Mouse (Mus musculus) B cell, adult 2 months (primary cell): ENCODE results near the gene Rprml.
A peak's percentile ranks its signal among the peaks of the same experiment; 100 is the strongest.

Experiments
- DNase-seq, 2 experiments: peaks; one replicate each; pipeline ENCODE4 v3.0.0; 2022

The Rprml gene

DNA sequence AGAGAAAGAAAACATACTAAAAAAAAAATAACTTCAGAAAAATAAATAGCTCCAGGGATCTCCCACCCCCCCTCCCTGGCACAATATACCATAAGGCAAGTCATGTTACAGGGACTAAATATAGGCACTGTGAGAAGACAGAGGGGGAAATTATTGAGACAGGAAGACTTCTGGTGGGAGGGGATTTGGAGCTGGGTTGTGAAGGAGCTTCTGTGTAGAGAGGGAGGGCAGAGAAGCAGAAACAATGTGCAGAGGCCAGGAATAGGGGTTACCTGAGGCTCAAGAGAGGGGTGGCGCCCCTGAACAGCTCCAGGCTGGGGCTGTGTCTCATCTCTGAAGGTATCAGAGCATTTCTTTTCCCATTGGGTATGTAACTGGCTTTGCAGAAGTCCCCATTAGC, 16.3 kb downstream of the Rprml start:
- no peak for DNase-seq

DNA sequence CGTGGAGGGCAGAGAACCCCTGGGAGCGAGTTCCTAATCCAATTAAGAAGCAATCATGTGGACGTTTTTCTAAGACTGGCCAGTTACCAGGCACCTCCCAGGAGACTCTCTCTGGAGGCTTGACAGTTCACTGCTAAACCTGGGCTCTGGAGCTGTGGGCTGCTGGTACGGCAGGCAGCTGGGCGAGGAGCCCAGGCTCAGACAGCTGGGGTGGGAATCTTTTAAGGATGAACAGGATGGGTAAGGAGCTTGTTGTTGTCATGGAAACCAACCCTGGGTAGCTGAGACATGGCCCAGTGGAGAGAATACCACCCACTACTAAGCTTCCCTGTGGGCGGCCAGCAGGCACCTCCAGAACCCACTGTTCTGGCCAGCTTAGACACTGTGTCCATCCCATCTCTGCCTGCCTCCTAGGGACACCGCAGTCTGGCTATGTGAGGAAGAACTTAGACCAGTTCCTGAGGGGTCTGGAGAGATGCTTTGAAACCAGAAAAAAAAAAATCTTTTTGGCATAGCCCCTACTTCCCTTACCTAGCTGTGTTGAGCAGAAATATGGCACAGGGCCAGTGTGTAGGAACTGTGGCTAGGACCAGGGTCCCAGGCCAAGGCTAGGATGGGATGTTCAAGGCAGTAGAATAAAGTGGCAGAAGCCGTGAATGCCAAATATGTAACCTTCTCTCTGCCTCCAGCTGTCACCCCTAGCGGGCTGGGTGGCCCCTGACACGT, 17.0 kb downstream of the Rprml start:
- DNase-seq: no peak

DNA sequence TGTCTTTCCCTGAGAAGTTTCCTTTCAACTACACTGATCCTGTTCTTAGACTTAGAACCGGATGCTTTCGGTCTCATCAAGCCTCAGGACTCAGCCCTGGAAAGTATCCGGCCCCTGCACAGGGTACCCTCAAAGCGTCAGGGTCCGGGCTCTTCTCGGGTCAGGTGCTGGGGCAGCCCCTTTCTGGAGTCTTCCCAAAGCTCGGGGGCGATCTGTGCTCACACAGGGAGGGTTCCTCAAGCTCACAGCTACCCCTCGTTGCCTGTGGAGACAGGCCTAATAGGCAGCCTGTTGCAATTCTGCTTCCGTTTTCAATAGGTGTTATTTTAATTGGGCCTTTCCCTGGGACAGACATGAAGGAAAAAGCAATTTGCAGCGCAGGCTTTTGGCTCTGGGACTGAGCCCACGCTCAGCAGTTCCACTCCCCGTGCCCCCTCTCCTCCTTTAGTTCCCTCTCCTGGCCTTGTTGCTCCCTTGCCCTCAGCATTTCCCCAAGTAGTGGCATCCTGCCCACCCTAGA, 17.6 kb downstream of the Rprml start:
- DNase-seq: no peak

DNA sequence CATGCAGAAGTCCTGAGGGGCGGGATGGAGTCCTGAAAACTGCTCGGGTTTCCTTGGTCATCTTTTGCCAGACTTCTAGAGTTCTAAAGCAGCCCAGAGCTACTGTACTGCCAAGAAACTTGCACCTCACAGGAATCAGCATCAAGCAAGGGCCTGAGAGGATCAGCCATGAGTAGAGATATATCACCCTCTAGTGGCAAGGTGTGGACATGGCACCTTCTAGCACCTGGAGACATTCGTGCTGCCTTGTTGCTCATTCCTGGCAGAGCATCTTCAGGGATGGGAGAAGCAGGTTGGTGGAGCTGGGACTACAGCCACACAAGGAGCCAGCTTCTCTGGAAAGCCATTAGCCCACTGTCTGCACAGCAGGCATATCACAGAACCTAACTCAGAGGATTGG, 26.2 kb downstream of the Rprml start:
- DNase-seq: peak; percentile 67 to 70

DNA sequence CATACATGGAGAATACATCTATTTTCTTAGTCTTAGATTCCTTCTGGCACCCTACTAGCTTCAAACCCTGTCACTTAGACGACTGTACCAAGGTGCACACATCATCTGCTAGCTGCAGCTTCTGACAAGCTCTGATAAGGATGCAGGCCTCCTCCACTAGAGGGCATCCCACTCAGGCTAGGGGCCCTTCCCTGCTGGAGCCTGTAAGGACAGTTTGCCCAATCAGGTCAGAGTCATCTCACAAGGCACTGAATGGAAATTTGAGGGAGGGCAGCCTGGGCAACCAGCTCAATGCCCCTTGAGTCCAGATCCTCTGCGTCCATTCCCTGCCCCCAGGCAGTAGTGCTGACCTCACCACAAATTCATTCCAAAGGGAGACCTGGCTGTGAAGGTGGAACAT, 27.7 kb downstream of the Rprml start:
- DNase-seq: peak; percentile 52 to 61

DNA sequence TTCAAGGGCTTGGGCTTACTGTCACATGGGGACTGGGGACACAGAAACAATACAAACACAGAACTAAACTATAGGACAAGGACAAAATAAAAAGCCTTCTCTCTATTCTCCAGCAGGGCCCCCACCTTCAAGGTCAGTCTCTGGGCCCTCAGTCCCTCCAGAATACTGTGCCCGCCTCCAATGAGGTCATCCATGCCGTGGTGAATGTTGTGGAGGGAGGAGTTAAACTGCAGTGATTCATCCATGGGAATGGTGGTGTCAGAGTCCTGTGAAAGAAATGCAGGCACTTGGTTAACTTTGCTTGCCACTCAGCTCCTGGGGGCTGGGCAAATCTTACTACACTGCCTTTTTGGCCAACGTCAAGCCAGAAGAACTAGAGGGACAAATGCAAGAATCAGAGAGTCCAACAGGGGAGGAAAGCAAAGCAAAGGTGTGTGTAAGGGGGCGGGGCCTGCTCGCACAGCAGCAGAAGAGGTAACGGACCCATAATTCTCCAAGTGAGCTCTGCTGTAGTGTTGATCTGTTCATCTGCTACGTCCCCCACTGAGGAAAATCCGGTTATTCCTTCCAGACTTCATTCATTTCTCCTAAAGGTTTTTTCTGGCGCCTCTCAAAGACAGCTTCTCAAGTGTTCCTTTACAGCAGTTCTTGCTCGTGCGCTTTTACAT, 34.4 kb downstream of the Rprml start:
- no peak for DNase-seq

DNA sequence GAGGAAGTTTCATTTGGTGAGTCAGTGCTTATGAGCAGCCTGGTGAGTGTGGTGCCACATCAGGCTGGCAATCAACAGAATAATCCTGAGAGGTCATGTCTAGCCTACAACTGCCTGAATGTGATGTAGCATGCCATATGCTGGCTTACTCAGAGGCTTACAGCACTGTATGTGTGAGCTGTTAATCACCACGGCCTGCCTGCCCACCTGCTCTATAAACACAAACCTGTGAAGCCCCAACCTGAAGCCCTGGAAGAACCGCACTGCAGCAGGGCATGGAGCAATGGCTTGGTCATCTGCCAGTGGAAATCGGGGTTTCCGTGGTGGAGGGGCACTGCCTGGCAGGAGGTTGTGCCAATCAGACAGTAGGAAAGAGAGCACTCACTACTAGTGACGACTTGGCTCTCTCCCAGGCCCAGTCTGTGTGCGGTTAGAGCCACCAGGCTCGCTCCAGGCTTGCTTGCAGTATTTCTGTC, 35.9 kb downstream of the Rprml start:
- DNase-seq: no peak

DNA sequence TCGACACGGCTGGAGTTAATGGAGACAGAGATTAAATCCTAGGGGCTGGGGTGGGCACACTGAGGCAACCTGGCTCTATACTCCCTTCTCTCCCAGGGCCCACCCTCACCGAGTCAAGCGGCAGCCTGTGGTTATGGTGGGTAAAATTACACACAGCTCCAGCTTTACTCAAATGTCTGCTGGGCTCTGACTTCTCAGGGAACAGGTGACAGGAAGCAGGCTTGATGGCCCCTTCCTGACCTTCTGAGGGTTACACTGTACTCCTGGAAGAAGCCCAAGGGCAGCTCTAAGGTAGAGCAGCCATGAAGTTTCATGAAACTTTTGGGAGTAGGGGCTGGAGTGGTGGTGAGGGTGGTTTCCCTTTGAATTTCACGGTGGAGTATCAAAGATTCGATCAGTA, 37.3 kb downstream of the Rprml start:
- no peak for DNase-seq

DNA sequence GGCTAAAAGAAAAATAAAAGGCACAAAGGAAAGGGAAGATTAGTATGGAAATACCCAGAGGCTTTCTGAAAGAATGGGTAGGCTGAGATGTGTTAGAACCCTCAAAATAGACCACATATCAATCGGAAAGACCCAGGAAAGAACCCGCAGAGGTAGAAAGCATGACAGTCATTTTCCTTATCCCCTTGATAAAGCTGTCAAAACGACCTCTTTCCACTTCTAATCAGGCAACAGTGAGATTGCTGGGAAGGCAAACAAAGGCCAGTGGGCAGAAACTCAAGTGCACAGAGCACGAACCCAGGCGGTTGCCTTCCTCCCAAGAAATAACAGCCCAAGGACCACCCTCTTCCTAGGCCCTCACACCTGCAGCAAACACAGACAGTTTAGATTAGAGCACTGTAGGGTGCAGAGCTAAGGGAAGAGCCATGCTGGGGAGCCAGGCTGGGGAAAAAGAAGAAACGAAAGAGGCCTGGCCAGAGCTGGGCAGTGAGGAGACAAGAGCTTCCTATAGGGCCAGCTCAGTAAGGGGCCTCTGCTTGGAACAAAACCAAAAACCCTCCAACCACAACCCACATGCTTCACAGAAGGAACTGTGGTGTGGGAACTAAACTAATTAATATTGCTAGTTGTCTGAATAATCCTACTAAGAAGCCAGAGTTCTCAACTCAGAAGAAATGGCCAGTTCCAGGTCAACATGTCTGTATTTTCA, 39.1 kb downstream of the Rprml start:
- DNase-seq: no peak

DNA sequence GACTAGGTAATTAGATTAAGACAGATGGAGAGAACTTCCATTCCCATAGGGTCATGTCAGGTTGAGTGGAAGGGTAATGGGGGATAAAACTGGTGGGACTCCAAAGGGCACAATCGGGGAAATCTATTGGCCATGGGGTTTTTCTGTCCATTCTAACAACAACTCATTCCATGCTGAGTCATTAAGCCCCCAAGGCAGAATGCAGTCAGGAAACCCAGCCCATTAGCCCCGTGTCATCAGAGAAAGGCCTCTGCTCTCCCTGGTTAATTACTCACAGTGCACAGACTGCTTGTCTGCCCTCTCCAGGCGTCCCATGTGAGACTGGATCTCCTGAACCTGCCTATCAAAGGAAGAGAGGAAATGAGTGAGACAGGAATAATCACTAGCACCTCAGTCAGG, 39.6 kb downstream of the Rprml start:
- DNase-seq: no peak

DNA sequence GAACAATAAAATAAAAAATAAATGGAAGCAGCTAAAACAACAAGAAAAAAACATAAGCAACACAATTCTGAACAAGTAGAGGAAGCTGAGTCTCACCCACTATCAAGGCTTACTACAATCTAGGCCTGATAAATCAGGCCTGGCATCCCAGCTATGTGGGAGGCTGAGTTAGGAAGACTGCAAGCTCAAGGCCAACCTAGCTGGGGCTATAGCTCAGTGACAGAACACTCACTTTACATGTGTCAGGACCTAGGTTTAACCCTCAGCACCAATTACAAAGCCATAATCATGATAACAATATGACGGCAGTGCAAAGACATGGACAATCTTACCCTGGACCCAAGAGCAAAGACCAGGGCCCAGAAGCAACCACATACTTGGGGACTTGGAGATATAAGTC, 41.7 kb downstream of the Rprml start:
- DNase-seq: no peak

DNA sequence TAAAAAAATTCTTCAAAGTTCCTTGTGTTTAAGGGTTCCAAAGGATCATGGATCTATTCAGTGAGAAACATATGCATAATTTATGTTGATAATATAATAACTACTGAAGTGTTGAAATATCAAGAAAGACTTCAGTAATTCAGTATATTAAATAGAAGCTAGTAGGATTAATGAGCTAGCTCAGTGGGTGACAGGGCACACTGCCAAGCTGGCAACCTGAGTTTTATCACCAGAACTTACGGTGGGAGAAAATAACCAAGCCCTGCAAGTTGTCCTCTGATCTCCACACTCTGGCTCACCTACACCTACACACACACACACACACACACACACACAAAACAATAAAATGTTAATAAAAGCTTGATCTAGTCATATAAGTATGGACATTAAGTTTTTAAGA, 43.9 kb downstream of the Rprml start:
- DNase-seq: no peak

DNA sequence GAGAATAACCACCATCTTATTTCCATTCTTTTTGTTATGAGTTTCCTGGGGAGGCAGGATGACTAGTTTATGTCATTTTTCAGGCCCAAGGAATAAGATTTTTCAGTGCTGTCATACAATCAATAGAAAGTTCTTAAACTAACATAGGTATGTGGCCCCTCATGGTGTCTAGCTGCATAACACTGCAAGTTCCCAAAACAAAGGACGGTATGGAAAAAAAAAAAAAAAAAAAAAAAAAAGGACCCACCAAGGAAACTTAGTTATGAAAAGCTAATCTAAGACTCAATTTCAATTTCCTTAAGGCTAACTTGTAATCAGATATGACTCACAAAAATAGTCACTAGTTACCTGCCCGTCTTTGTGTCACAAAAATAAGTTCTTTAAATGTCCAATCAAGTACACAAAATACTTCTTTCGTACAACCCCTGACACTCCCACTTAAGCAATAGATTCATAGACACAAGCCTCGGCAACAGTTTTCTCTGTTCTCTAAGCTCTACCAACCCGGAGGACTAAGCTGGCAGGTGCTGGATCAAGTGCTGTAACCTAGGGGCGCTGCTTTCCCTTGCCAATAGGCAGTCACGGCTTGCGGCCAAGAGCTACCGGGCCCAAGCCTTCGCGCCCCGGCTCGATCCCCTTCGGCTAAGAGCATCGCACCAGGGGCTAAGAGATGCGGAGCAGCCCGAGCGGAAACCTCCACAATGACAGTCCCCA, 47.6 kb downstream of the Rprml start:
- no peak for DNase-seq

DNA sequence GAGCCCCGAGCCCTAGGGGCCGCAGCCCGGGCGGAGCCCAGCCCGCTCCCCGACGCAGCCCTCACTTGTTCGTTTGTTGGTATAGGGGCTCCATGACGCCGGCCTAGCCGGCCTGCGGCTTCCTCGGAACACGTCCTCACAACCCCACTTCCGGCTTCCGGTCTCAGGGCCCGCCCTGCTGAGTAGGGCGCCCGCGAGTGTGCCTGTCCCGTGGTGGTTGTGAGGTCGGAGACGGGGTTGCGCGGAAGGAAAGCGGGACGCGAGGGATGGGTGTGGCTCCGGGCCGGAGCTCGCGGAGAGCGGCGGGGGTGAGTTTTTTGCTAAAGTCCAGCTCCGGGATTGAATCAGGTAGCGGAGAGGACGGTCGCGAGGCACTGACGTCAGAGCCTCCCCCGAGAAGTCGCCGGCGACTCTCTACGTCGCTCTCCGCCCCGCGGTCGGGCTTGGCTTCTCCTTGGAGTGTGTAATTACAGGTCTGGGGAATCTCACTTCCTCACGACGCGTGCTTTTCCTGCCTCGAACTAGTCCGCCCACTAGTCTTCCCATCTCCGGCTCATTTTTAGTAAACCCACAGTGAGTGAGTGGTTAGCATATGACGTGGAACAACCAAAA, 48.3 kb downstream of the Rprml start, which contains the start of gene Gosr2:
Gosr2 (minus strand) TSS at position 334 of the 612 bp plus-strand sequence.
- DNase-seq: peak; percentile 95 to 97

DNA sequence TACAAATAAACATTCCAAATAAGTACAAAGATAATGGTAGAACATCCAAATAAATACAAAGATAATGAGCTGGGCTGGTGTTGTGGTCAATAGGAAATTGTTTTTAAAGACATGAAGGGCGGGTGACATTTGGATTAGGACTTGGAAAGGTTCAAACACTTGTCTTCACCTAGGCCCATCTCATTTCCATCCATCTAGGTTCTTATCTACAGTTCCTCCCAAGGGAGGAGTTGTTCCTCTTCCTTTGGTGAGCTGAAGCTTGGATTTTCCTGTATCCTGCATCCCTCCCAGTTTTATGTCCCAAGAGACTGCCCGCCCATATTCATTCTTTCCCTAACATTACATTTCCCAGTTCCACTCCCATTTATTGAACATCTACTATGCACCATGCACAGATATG, 48.9 kb downstream of the Rprml start:
- no peak for DNase-seq
